Mouse (Mus musculus) lung, postnatal 0 days (tissue): Measurements from ENCODE around the gene Nme7.

ENCODE experiments used
- CTCF ChIP-seq: IDR thresholded peaks from 2 replicates; pipeline ENCODE4 v1.5.1; 2016; ENCODE audit warnings: antibody characterized with exemption, mild to moderate bottlenecking
- EP300 ChIP-seq: IDR thresholded peaks from 2 replicates; pipeline ENCODE4 v1.6.1; 2016; ENCODE audit warnings: antibody characterized with exemption, mild to moderate bottlenecking, control low read depth

GRCm38 (mm10) chr1:164395131-164395780 lies 91.3 kb downstream of the Nme7 start:
- no peak for TF ChIP-seq EP300
- no peak for TF ChIP-seq CTCF
